Mouse (Mus musculus) liver, postnatal 0 days (tissue): ENCODE measurements around the gene Tgfbr2.

Experiments
- CTCF ChIP-seq: sonication (generic); IDR thresholded peaks from 2 replicates; pipeline ENCODE4 v1.5.1; 2016; ENCODE audit warnings: antibody characterized with exemption, low read depth
- EP300 ChIP-seq: IDR thresholded peaks from 2 replicates; pipeline ENCODE4 v1.6.1; 2016; ENCODE audit warnings: antibody characterized with exemption, low read depth, mild to moderate bottlenecking

GRCm38 (mm10) chr9:116087263-116087662, 87.9 kb downstream of the Tgfbr2 start:
- TF ChIP-seq CTCF (no peak), EP300 (no peak)
